Mouse (Mus musculus) megakaryocyte, embryonic 14.5 days (primary cell): ENCODE data around the gene Shld1.

Experiments
- FLI1 ChIP-seq: IDR thresholded peaks from 2 replicates; pipeline ENCODE4 v1.6.1; 2012; ENCODE audit warnings: low read length, inconsistent platforms, mixed read lengths
- GATA1 ChIP-seq: IDR thresholded peaks from 3 replicates; pipeline ENCODE4 v1.6.1; 2012; ENCODE audit warnings: mixed read lengths, low read length, inconsistent platforms, borderline replicate concordance

DNA sequence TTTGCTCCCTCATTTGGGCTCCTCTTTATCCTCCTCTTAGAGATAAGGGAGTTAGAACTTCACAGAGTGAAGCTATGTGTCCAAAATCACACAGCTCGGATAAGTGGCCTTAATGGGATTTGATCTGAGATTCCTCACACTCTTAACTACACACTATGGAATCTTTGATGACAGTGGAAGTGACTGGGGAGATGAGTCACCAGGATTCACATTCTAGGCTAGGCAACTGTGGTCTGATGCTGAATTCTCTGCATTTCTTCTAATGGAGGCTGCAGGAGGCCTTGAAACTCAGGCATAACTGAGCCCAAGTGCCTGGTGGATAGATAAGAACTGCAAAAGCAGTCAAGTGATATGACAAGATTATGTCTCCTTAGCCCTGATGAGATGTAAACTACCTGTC lies 84.1 kb downstream of the Shld1 start:
- no peak for TF ChIP-seq FLI1
- no peak for TF ChIP-seq GATA1
